Mouse (Mus musculus) lung, postnatal 10 days (tissue): ENCODE measurements around the gene Ranbp10.

Experiments
- DNase-seq: peaks from one replicate; pipeline ENCODE4 v3.0.0; 2021

Gene Ranbp10

DNA sequence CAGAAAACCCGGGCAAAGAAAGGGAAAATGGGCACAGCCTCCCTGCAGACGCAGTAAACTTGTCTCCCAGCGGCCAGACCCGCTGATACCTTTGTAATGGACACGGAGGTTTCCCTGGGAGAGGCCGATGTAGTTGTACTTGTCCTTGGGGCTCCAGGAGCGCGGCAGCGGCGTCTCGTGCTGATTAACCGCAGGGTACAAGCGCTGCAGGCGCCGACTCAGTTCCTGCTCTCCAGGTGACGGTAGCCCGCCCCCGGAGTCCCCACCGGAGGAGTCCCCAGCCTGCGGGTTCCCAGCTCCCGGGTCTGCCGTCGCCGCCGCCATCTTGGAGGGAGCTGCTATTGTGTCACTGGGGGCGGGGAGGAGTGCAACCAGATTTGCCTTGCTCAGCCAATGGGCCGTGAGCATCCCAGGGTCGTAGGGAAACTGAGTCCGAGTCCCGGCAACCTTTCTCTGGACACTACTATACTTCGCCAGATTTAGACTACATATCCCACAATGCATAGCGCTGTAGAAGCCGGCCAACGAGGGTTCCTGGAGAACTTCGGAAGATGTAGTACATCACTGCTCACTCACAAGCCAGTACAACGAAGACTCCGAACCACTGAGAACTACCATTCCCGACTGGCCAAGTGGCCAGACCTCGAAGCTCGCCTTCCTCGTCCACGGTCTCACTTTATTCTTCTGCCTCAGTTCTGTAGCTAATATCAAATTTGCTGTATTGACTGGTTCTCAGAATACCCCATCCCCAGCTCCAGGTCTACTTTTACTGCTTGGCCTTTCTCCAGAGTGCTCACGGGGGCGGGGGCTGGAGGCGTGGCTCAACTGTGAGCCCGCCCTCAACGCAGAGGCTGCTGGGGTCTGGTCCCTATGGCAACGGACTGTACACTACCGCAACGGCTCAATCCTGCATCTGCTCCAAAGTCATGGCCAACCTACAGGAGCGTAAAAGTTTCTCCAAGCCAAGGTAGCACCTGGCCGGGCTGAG, at the start of gene Ranbp10, which contains the start of gene Tsnaxip1:
Gene Ranbp10, minus strand, starts transcription at position 490 of the 988 bp plus-strand sequence.
Gene Tsnaxip1, plus strand, starts transcription at position 871 of the 988 bp plus-strand sequence.
- peak; percentile 99 for DNase-seq

DNA sequence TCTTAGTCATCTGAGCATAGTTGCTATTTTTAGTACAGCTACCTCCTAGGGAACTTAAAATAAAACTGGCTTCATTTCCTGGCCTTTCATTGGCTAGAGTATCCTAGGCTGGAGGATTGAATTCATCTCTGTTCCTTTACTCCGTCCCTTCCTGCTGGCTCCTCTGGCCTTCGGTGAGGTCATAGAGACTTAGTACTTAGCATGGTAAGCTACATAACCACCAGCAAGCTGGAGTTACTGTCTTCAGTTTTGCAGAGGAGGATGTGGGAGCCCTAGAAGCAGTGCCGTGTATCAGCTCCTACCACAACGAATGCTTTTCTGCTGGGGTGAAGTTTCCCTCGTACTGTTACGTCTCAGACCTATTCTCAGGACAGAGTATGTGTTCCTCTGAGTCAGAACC, 47.2 kb upstream of the Ranbp10 start:
- no peak for DNase-seq

DNA sequence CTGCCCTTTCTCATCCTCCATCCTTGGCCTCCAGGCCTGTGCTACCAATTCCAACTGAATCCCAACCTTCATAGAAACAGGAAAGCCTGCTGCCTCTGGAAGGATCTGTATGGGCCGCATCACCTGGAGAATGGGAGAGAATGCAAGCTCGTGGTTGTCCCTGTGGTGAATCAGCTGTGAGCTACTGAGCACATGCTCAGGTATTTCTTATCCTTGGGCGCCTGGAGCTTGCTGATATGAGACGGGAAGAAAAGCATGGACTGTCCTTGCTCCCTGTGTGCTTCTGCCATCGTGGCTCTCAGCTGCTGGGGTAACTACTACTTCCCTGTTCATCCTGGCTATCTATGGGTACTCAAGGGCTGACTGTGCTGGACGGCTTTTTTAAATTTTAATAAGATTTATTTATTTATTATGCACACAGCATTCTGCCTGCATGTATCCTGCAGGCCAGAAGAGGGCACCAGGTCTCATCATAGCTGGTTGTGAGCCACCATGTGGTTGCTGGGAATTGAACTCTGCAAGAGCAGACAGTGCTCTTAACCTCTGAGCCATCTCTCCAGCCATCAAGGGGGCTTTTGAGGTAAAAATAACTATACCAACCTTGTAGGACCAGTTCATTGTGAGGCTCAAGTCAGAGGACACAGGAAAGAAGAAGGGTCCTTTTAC, 39.3 kb upstream of the Ranbp10 start:
- no peak for DNase-seq

DNA sequence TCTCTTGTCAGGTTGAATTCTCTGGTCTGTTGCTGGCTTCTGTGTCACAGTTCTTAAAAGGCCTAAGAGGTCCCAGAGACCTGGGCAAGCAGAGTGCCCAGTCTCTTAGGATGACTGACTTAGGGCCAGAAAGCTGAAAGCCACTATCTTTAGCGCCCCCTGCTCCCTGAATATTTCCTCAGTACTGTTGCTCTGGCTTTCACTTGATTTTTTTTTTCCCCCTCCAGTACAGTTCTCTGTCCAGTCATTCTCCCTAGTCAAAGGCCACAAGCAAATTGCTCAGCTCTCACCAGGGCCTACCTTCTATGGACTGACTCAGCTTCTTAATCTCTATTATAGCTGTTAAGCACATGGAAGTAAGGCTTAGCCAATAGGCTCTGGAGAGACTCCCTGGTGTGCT, 34.8 kb upstream of the Ranbp10 start:
- DNase-seq = peak; percentile 44

DNA sequence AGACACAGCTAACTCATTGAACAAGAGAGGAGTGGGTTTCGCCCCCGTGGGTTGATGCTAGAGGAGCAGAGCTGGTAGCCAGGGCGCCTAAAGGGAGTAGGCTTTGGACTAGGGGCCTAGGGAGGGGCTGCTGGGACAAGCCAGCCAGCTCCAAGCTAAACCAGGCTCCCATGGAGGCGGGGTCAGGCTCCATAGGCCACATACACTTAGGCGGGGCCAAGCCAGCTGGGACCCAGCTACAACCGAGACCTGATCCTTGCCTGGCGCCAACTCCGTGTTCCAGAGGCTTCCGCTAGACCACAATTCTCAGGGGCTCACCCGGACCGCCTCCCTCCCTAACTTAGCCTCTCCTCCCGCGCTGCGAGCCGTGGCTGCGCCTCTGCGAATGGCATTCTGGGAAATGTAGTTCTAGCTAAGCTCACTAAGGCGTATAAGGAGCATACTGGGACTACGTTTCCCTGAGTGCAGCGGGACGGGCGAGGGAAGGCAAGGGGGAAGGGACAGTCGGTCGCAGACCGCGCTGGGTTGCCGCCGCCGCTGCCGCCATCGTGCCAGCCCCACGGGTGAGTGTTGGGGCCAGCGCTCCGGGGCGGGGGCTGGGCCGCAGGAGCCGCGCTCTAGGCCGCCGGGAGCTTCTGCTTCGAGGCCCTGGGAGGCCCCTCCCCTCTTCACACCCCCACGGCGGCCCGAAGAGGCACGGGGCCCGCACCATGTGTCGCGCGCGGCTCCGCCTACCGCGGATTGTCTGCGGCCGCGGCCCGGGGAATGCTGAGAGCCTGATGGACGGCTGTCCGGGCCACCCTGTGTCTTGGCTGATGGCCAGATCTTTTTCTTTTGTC, 33.2 kb upstream of the Ranbp10 start, which contains the start of gene Nutf2:
Gene Nutf2, plus strand, starts transcription at position 438 of the 839 bp plus-strand sequence.
- DNase-seq = peak; percentile 98

DNA sequence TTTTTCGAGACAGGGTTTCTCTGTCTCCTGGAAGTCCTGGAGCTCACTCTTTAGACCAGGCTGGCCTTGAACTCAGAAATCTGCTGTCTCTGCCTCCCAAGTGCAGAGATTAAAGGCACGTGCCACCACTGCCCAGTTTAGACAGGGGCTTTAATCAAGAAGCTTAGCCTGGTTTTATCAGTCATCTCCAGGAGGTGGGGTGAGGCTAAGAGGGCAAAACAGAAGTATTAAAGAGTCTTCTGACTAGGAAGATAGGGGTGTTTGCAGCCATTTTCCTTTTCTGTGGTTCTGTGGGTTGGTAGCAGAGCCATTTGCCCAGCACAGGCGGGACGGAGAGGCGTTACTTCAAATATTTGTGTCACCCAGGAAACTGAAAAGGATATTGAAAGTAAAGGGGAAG, 32.2 kb upstream of the Ranbp10 start:
- no peak for DNase-seq

DNA sequence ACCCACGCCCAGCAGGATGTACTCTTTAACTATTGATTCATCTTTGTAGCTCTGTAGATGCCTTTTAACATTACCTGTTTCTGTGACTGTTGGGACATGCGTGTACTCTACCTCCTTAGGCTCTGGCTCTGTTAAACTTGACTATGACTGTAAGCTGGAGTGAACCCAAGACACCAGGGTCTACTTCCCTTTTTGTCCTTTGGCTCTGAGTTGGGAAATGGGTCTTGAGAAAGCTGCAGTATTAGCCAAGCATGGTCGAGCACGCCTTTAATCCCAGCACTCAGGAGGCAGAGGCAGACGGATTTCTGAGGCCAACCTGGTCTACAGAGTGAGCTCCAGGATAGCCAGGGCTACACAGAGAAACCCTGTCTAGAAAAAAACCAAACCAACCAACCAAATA, 31.3 kb upstream of the Ranbp10 start:
- no peak for DNase-seq

DNA sequence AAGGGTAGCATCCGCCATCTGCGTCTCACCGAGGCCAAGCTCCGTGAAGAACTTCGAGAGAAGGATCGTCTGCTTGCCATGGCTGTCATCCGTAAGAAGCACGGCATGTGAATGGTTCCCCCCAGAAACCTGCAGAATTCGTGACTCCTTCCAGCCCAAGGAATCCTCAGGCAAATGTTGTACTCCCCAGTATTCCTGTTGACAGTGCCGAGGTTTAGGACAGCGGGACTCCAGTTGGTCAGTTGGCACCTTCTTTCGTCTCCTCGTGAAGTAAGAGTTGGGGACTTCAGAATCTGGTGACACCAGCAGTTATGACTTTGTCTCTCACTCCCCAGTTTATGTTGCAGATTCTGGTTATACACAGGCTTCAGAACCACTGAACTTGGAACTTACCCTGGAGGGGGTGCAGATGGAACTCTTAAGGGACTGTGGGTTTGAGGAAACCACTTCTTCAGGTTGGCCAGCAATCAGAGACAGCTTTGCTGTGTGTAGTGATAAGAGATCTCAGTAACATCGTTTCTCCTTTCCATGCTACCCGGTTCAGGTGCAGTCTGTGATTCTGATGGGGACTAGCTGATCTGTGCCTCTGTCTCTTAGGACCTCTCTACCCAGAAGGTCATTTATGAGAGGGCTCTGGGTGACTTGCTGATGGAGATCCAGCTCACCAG, 29.2 kb upstream of the Ranbp10 start:
- no peak for DNase-seq

DNA sequence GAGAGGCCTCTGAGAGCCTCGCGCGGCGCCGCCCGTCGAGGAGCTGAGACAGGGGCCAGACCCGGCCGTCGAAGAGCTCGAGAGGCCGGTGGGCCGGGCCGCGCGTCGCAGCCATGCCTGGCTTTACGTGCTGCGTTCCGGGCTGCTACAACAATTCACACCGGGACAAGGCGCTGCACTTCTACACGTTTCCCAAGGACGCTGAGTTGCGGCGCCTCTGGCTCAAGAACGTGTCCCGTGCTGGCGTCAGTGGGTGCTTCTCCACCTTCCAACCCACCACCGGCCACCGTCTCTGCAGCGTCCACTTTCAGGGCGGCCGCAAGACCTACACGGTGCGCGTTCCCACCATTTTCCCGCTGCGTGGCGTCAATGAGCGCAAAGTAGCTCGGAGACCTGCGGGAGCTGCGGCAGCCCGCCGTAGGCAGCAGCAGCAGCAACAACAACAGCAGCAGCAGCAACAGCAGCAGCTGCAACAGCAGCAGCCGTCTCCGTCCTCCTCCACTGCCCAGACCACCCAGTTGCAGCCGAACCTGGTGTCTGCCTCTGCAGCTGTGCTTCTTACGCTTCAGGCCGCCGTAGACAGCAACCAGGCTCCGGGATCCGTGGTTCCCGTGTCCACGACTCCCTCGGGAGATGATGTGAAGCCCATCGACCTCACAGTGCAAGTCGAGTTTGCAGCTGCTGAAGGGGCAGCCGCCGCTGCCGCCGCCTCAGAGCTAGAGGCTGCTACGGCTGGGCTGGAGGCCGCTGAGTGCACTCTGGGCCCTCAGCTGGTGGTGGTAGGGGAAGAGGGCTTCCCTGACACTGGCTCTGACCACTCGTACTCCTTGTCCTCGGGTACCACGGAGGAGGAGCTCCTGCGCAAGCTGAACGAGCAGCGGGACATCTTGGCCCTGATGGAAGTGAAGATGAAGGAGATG, 28.4 kb upstream of the Ranbp10 start:
- DNase-seq = peak; percentile 59

DNA sequence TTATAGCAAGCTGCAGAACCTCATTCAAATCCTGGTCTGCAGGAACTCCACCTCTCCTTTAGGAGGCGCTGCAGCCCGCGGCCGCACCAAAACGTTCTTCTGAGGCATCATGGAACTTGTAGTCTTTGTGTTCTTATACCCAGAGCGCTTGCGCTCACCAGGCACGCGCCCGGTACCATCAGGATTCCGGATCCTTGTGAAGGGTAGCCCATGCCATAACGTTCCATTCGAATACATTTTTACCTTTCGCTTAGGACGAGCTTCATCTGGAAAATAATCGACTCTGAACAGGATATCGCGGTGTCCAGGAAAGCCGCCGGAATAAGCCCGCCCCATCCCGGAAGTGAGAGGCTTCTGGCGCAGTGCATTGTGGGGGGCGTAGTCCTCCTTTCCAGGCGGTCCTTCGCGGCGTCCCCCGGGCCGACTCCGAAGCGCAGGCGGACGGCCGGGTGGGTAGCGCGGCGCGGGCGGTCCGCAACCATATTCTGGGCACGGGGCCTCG, 27.6 kb upstream of the Ranbp10 start, which contains the start of gene Thap11:
Gene Thap11, plus strand, starts transcription at position 418 of the 502 bp plus-strand sequence.
- peak; percentile 97 for DNase-seq

DNA sequence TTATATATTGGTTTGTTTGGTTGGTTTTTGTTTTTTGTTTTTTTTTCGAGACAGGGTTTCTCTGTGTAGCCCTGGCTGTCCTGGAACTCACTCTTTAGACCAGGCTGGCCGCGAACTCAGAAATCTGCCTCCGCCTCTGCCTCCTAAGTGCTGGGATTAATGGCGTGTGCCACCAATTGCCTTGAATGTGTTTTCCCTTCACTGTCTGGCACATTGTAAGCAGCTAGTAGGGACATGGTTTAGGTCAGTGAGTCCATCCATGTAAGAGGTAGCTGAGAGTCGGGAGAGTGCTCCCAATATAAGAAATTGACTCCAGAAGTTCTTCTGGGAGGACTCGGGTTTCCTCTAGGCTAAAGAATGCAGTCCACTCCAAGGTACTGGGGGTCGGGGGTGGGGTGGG, 27.2 kb upstream of the Ranbp10 start:
- no peak for DNase-seq

DNA sequence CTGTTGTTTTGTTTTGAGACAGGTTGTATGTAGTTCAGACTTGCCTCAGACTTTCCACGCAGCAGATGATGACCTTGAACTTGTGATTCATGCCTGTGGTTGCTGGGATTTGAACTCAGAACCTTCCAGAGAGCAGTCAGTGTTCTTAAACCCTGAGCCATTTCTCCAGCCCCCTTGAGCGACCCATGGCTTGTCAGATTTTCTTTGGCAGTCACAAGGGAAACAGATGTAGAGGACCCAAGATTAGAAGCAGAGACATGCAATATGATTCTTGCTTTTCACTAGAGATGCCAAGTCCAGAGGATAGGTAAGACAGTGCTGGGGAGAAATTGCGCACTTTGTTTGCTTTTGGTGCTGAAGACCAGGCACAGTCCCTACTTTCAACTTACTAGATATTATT, 26.0 kb upstream of the Ranbp10 start, which contains the start of gene Cenpt:
Gene Cenpt, minus strand, starts transcription at position 101 of the 400 bp plus-strand sequence.
- no peak for DNase-seq

DNA sequence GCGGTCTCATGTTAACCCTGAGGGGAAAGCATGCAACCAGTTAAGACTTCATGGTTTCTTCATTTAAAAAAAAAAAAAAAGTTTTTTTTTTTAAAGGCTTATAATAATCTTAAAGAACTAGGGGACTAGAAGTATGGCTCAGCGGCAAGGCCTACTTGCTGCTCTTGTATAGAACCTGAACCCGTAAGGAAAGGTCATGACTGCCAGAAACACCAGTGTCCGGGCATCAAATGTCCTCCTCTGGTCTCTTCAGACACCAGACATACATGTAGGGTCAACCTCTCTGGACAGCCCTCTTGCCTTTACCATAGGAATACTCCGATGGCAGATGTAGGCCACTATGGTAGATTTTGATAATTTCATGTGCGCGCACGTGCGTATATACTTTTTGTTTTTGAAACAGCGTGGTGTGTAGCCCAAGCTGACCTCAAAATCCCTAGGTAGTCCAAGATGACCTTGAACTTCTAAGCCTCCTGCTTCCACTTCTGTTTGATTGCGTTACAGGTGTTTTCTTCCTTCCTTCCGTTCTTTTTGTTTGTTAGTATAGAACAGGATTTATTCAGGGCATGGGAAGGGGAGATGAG, 25.1 kb upstream of the Ranbp10 start:
- no peak for DNase-seq

DNA sequence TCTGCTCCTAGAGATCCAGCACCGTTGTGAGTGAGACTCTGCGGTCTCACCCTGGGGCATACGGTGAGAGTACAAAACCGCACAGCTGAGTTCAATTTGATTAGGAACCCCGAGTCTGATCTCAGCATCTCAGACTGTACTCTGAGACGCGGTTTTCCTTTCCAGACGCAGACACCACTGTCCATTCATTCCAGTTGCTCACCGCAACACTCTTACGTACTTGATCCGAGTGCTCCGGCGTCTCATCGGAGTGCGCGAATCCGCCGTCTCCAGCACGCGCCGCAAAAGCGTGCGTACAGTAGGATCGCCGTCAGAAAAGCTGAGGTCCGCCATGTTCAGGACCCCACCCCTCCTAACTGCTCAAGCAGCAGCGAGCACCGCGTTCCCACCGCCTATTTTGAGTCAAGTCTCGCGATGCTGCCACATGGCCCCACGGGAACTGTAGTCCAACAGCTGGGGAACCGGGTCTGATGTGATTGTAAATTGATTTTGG, 24.5 kb upstream of the Ranbp10 start:
- peak; percentile 94 for DNase-seq

DNA sequence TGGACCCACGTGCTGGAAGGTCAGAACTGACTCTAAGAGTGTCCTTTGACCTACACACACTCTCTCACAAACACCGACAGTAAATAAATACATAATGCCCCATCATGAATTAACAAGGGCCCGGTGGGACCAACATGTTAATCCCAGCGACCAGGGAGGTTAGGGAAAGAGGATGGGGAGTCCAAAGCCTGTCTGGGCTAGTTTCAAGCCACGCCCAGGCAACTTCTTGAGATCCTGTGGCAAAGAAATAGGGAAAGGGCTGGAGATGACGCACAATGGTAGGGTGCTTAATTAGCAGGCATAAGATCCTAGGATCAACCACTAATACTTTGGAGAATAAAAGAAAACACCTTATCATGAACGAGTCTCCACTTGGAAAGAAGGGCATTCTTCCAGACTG, 23.5 kb upstream of the Ranbp10 start:
- no peak for DNase-seq

DNA sequence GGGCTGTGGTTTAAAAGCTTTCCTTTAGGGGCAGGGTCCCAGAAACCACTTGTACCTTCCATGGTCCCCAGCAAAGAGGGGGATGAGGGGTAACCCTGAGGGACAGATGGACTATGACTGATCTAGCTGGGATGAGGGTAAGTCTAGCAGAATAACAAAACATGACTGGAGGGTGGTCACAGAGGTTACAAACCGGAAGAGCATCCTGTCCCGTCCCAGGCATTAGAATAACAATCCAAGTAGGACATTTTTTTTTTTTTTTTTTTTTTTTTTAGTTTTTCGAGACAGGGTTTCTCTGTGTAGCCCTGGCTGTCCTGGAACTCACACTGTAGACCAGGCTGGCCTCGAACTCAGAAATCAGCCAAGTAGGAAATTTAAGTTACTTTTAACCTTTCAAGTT, 22.9 kb upstream of the Ranbp10 start:
- DNase-seq = no peak

DNA sequence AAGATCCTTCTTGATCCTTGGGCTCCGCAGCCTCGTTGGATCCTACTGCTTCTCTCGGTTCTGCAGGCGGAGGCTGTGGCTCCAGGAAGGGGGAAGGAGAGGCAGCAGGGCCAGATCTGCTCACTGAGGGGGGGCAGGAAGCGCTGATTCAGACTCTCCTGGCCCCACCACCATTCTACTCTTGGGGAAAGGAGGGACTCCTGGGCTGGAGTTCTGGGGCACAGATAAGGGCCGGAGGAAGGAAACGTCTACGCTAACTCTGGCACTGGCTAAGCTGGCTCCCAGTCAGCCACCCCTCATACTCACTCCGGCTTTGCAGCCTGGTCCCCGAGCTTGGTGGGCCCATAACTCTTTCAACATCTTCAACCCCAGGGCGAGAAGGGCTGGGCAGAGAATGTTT, 19.5 kb upstream of the Ranbp10 start:
- no peak for DNase-seq

DNA sequence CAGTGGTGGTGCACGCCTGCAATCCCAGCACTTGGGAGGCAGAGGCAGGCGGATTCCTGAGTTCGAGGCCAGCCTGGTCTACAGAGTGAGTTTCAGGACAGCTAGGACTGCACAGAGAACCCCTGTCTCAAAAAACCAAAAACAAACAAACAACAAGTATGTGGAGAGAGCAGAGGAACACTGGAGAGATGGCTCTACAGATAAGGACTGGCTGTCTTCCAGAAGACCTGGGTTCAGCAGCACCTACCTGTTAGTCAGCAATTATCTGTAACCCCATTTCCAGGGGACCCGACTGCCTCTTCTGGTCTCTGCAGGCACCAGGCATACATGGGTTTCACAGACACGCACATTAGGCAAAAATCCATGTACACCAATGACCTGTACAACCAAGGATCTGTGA, 12.1 kb upstream of the Ranbp10 start:
- DNase-seq = no peak

DNA sequence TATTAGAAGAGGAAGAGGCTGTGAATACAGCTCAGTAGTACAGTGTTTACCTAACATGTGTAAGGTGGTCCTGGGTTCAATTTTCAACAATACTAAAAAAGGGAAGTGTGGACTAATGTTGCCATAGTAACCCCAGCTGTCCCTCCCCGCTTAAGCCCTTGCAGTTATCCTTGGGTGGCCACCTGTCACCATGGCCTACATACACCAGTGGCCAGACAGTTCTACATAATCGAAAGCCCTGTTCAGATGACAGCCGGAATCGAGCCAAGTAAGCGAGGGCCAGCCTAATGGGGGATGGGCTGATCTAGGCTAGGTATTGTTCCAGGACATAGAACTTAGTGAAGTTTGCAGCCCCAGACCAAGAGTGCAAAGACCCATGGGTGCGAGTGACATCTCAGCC, 9.8 kb upstream of the Ranbp10 start:
- no peak for DNase-seq

DNA sequence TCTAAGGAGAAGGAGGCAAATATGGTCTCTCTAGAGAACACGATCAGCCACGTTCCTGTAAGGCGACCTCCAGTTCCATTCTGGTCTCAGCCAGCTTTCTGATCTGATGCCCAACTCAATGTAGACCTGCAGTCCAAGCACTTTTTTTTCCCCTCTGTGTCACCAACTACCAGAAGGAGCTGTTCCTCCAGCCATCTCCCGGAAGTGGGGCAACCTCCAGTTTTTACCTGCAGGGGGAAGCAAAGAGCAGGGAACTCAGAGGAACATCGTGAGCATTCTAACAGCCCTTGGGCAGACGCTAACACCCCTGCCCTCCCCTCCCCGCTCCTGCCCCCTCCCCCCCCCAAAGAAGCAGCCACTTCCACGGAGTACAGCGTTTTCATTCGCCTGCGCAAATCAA, 8.2 kb upstream of the Ranbp10 start:
- peak; percentile 88 for DNase-seq
